Mouse (Mus musculus) colon, adult 2 months (tissue): ENCODE measurements around the gene Gas6. TPM values are rescaled to one million over a fixed set of nuclear protein-coding genes. Genes with fewer than 3 reads are reported as not detected.

Experiments
- polyA plus RNA-seq: library from polyadenylated mRNA; depleted of rRNA; stranded (reverse); fragments of >200 nt; gene quantifications from 2 replicates; pipeline ENCODE4 v1.2.3, GENCODE M21; 2012; rRNA removed

Gas6 gene
- 343 and 357 TPM in 2 replicates for polyA plus RNA-seq

GRCm38 (mm10) chr8:13493858-13494631 lies at the start of gene Gas6:
TSS of gene Gas6 (minus strand) at chr8:13494490.

GRCm38 (mm10) chr8:13434889-13435288 lies 59.4 kb downstream of the Gas6 start, which contains the start of gene Tmem255b:
TSS of gene Tmem255b (plus strand) at chr8:13435189.

Other genes with a start within 250 kb of the Gas6 start
- 0.13 TPM in 1 of 2 replicates, not detected in the other for gene Adprhl1, start 240.3 kb downstream of the Gas6 start, polyA plus RNA-seq
- 20.0 and 22.7 TPM in 2 replicates for gene Dcun1d2, start 206.4 kb downstream of the Gas6 start, polyA plus RNA-seq
- gene Tmco3, start 206.3 kb downstream of the Gas6 start, polyA plus RNA-seq = 120 TPM in 2 replicates
- 29.9 and 30.5 TPM in 2 replicates for gene Tfdp1, start 155.7 kb downstream of the Gas6 start, polyA plus RNA-seq
- gene Atp4b, start 97.7 kb downstream of the Gas6 start, polyA plus RNA-seq = not detected in 2 replicates
- not detected in 2 replicates for gene Grk1, start 89.4 kb downstream of the Gas6 start, polyA plus RNA-seq
- 9.0 and 14.6 TPM in 2 replicates for gene Tmem255b, start 59.3 kb downstream of the Gas6 start, polyA plus RNA-seq
- gene 1700029H14Rik, start 68.0 kb upstream of the Gas6 start, polyA plus RNA-seq = 0.21 TPM in 1 of 2 replicates, not detected in the other
- 20.3 and 21.2 TPM in 2 replicates for gene Rasa3, start 183.1 kb upstream of the Gas6 start, polyA plus RNA-seq
- gene Cfap97d2, start 211.4 kb upstream of the Gas6 start, polyA plus RNA-seq = not detected in 2 replicates